Mouse (Mus musculus) heart, adult 18-20 months (tissue): ENCODE measurements around the gene Plac9a. TPM values are rescaled to one million over a fixed set of nuclear protein-coding genes. Genes with fewer than 3 reads are reported as not detected.
A peak's percentile ranks its signal among the peaks of the same experiment; 100 is the strongest.
"Not testable (repeated sequence)": the region's sequence is repeated elsewhere in the genome, so short reads cannot be mapped to it uniquely, and the experiment has no call there.

ENCODE experiments used
- DNase-seq, 2 experiments: peaks; one replicate each; pipeline ENCODE4 v3.0.0; 2021 to 2022; ENCODE audit warnings: mixed read lengths in 1 of 2
- total RNA-seq, 2 experiments: library from RNA; stranded (reverse); gene quantifications; 2 replicates each; pipeline ENCODE4 v1.2.3; 2021

Gene Plac9a
- total RNA-seq, 2 experiments from 2014 or later: 2.1 to 2.9 TPM

GRCm38 (mm10) chr14:25865251-25865650, 37.6 kb downstream of the Plac9a start:
- no peak for DNase-seq

- DNase-seq: no peak
Observed at GRCm38 (mm10) chr14:25863721-25864120, 39.2 kb downstream of the Plac9a start.

DNA sequence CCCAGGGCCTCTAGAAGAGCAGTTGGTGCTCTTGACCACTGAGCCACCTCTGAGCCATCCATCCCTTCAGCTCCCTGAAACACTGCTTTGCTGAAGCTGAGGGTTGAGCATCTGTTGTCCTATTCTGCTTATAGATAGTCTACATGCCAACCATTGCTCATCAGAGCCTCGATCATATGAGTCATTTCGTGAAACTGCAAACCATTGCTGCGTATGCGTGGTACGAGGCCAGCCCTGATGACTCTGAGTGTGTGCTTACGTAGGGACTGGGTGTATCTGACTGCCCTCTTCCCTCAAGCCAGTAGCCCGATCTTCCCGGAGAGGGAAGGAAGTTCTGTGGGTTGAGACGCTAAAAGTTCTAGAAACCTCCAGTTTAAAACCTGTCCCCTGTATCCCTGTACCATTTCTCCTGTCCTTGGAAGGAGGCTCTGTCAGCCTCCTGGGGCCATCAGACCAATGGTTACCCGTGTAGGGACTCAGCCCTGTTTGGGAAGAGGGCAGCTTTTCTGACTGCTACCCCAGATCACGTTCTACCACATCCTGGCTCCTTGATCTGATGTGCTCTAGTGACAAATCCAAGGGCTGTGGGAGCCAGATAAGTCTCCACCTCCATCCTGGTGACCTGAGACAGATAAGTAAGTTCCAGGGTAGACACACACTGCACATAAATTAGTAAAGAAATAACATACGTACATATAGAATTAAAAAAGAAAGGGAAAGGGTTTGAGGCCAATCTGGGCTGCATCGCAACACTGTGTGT, 40.9 kb downstream of the Plac9a start:
- peak in 1 of 2 experiments; percentile 47 for DNase-seq

DNA sequence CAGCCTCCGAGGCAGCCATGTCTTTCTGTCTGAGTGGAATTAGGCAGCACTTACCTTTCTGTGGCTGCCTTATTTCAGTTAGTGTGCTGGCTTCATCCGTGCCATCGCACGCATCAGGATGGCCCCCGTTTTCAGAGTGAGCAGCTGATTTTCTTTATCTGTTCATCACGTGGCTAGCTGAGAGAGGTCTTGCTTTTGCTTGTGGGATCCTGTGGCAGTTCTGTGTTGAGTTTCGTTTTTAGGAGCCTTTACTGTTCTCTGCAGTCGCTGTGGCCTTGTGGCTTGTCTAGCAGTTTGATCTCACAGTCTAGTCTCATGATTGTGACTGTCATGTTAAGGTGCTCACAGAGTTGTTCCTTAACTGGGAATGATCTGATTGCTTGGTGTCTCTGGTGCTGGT, 45.0 kb downstream of the Plac9a start:
- no peak for DNase-seq

DNA sequence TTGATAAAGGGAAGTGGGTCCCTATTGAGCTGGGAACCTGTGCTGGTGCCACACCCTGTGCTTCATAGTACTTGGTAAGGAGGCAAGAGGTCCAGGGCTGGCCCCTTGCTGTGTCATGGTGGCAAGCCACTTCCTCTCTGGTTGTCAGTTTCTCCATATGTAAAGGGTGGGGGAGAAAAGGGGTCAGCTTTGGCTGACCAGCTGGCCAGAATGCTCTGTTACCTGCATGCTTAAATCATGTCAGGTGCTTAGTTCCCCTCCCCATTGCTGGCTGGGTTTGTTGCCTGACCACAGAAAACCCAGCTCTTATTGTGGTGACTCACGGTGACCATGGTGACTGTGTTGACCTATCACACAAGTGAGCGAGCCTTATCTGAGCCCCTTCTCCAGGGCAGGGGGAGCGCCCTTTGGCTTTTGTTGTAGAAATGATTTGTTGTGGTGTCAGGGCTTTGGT, 45.7 kb downstream of the Plac9a start:
- no peak for DNase-seq

- DNase-seq: no peak
Observed at GRCm38 (mm10) chr14:25855241-25855885, 47.5 kb downstream of the Plac9a start.

DNA sequence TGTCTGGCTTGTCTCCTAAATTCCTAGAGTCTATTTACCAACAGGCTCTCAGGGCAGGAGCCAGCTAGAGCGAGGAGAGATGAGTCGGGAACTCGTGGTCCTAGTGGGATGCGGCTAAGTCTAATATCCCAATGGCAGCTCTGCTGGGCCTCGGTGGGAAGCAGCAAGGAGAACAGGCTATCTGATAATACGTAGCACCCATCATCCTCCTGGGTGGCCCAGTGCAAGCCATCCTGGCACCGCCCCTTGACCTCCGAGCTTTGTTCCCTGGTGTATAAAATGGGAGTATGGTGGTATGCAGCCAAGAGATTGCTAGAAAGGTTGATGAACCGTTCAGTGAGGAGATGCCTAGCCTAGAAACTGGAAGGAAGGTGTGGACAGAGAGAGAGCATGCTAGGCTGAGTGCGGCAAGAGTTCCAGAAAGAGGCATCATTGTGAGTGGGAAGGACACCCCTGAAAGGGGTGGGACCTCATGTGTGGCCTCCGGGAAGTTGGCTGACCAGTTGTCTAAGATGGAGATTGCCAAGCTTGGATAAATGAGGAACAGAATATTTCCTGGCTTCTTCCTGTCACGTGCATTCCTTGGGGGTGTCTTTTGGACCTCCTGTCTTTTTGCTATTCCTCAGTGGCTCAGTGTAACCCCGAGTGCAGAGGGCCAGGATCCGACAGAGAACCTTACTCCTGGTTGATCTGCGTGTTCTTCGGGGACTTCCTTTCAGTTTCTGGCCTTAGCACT, 49.0 kb downstream of the Plac9a start:
- DNase-seq: peak in 1 of 2 experiments; percentile 64

- no peak for DNase-seq
Observed at GRCm38 (mm10) chr14:25853295-25853694, 49.6 kb downstream of the Plac9a start.

DNA sequence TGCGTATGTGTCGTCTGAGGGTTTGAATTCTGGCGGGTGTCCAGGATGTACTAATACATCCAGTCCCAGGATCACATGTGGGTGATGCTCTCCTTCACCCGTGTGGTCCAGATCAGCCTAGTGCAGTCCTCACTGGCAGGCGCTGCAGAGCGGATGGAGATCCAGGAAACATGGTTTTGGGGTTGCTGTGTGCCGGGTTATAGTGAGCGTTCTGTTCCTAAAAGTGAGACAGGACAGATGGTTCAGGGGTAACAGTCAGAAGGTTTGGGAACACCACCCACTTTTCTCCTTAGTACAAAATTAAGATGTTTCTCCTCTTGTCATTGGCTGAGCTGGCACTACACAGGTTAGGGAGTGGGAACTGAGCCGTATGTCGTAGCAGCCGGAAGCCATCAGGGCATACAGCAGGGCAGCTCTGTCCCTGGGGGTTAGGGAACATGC, 50.8 kb downstream of the Plac9a start:
- DNase-seq: no peak

- DNase-seq: peak in 1 of 2 experiments; percentile 52
Observed at GRCm38 (mm10) chr14:25851189-25851588, 51.7 kb downstream of the Plac9a start.

GRCm38 (mm10) chr14:25850433-25850832, 52.5 kb downstream of the Plac9a start:
- no peak for DNase-seq

- DNase-seq: not testable (repeated sequence)
Observed at GRCm38 (mm10) chr14:25848708-25849107, 54.2 kb downstream of the Plac9a start.

DNA sequence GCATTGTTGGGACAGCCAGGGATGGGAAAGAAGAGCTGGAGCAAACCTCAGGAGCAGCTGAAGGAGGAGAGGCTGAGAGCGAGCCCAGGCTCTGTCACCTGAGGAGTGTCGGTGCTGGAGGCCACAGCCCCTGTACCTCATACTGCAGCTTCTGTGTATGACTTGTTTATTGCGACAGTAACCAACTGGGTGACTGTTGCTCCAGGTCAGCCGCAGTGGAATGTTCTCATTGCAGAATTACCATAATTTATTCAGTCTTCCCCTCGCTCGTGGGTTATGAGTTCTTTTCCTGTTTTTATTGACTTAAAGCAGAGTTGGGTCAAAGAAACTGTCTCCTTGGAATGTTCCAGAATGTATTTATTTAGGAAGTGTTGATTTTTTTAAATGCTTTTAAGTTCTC, 54.7 kb downstream of the Plac9a start:
- no peak for DNase-seq

- DNase-seq: no peak
Observed at GRCm38 (mm10) chr14:25847660-25848059, 55.2 kb downstream of the Plac9a start.

DNA sequence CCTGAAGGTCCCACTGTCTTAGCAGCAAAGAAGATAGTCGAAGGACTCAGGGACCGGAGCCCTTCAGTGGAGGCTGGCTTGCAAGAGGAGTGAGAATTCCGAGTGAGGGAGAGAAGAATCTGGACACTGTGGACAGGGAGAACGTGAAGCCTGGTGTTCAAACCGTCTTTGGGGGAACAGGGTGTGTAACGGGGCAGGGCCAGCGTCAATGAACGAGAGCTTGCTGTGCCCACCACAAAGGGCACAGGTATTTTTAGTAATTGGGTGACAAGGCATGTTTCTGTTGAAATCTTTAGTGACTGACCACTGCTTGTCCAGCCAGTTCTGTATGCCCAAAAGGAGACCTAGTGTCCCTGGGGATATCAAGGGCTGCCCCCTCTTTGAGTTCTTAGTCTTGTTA, 56.4 kb downstream of the Plac9a start:
- DNase-seq: no peak

DNA sequence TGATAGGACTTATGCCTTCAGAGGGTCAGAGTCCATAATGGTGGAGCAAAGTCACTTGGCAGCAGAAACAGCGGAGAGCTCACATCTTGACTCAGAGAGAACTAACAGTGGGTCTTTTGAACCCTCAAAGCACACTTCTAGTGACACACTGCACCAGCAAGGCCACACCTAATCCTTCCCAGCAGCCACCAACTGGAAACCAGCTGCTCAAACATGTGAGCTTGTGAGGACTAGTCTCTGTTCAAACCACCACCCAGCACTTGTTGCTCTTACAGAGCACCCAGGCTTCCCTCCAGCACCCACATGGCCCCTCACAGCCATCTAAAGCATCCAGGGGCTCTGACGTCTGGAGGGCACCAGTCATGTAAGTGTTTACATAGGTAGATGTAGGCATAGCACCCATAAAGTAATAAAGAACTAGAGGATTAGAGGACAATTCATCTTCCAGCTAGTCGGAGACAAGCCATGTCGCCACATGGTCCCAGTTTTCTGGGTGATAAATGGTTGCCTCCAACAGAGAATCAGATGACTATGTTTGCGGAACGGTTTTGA, 57.0 kb downstream of the Plac9a start:
- no peak for DNase-seq

DNA sequence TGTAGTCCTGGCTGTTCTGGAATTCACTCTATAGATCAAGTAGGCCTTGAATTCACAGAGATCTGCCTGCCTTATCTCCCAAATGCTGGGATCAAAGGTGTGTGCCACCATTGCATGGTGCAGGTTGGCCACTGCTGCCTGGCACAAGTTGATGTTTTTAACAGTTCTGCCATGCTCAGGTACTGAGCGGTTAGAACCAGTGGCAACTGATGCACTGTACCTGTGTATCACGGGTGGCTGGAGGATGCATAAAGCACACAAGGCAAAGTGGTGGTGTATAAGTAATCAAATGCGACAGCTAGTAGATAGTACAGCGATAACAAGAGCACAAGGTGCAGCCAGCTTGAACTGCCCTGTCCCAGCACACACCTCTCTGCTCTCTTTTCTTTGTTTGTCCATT, 58.5 kb downstream of the Plac9a start:
- DNase-seq: no peak

DNA sequence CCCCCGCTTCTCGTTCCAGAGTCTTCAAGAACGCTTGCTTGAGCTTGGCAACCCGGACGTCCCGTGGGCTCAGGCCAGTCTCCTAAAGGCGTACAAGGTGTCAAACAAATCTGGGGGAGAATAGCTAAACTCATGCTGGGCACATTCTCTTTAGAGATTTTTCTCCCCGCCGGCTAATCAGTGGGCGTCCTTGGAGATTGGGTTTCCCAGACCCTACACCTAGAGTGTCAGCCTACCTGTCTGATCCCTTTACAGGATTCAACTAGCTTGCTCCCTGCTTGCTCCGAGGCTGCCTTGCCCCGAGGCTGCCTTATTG, 60.3 kb downstream of the Plac9a start:
- no peak for DNase-seq

DNA sequence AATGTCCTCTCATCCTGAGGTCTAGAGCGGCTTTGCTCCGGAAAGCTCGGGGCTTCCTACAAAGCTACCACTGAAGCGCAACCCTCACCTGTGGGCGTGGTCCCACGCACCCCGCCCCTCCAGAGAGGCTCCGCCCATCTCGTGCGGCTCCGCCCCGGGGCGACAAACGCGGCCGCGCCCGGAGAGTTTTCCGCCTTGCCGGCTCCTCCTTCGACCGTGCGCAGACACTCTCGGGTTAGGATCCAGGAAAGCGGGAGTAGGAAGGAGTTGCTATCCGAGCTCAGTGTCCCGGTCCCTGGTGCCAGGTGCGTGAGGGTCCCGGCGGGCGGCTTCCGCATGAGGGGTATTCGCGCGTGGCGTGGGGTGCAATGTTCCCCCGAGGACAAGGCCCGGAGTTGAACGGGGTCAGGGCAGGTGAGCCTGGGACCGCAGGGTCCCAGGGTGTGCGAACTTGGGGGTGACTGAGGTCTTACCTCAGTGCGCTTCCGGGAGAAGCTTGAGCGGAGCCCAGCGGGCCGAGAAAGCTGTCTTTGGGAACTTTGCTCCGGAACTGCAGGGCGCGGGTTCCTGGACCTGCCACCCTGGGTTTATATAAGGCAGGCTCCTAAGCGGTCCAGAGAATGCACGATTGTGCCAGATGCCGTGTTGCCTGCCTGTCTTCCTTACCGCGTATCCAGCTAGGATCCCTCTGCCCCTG, 60.8 kb downstream of the Plac9a start, which contains the start of gene Anxa11:
Anxa11 (plus strand) TSS at position 166 of the 697 bp plus-strand sequence.
- DNase-seq: peak; percentile 92 to 95

DNA sequence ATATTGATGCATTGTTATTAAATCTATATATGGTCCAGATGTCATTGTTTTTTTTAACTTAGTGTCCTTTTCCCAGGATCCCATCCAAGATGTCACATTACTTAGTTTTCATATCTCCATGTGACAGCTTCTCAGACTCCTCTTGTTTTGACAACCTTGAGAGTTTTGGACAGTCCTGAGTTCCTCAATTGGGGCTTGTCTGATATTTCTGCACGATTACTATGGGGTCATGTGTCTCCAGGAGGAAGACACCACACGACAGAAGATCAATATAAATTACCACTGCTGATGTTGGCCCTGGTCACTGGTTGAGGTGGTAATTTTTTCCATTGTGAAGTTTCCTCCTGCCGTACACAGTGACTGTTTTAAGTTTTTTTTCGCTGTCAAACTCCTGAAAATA, 61.3 kb downstream of the Plac9a start:
- no peak for DNase-seq

DNA sequence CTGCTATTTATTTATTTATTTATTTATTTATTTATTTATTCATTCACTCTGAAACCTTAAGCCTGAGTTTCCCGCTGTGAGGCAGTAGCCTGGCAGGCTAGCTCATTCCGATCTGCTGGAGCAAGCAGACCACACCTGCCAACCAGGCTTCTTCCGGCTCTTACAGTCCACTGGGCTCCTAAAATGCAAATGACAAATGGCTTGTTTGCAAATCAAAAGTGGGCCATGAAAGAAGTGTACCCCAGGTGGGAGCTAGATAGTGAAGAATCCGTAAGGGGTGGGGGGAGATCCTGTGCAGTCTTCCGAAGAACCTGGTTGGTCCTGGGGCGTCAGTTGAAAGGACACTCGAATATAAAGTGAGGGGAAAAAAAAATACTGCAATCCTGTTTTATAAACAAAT, 61.9 kb downstream of the Plac9a start:
- no peak for DNase-seq

DNA sequence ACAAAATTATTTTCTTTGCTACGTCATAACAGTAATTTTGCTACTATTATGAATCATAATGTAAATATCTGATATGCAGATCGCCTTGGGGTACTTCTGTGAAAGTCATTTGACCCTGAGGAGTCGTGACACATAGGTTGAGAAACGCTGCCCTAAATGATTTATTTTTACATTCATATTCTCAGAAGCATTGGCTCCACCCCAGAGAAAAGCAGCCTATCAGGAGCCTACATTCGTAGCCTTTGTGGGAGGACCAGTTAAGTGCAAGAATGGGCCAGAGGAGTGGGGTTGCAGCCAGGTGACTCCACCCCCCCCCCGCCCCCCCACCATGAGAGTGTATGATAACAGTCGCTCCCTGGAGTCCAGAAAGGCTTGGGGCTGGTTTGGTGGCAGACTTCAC, 63.1 kb downstream of the Plac9a start:
- DNase-seq: no peak
